Comparison of ENCODE assay signal across 24 mouse cellular contexts in the genomic region with DNA sequence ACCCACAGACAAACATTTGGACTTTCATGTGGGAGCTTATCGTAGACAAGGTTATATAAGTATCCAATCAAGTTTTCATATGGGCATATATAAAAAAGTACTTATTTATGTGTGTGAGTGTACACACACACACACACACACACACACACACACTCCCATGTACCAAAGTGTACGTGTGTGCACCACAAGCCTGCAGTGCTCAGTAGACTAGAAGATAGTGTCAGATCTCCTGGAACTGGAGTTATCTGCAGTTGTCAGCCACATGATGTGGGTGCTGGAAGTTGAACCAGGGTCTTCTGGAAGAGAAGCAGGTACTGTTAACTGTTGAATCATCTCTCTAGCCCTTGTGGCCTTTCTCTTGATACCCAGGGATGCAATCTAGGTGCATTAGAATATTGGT.
A peak's percentile ranks its signal among the peaks of the same experiment; 100 is the strongest.
DNase-seq lines count a peak whose midpoint lies in the region; ATAC-seq lines count a peak whose summit lies in the region.
"Had no signal": no experiment of that assay in that cellular context is flagged by ENCODE, and none has a peak within 500 bp of the region (broad histone marks: within the 10 kb centered on the region; RNA-seq: fewer than 3 reads in every experiment).

No protein-coding gene starts in this region.

- H3K4me1 ChIP-seq in liver, embryonic 11.5 days (replicated peaks; ENCODE audit: control insufficient read depth, insufficient read depth, low read length), result no peaks in the 10 kb centered on the region
- no peaks in the 10 kb centered on the region; the same call in 1 of the 2 replicates for H3K4me1 ChIP-seq in liver, embryonic 13.5 days (replicated peaks)
- H3K4me1 ChIP-seq: forebrain, embryonic 13.5 days; forebrain, embryonic 15.5 days had no signal

- H3K4me3 ChIP-seq in liver, embryonic 11.5 days (ENCODE audit: low read depth, low read length), result no peak overlapping the region
- H3K4me3 ChIP-seq in liver, embryonic 13.5 days (replicated peaks), result no peak overlapping the region
- H3K4me3 ChIP-seq: embryonic facial prominence, embryonic 10.5 days; embryonic facial prominence, embryonic 12.5 days; forebrain, embryonic 13.5 days; forebrain, embryonic 15.5 days had no signal

- no peaks in the 10 kb centered on the region for H3K27me3 ChIP-seq in liver, embryonic 11.5 days (replicated peaks; ENCODE audit: control insufficient read depth, insufficient read depth, low read length)
- no peaks in the 10 kb centered on the region for H3K27me3 ChIP-seq in liver, embryonic 13.5 days
- H3K27me3 ChIP-seq: CH12.LX; embryonic facial prominence, embryonic 12.5 days; forebrain, embryonic 13.5 days; forebrain, embryonic 15.5 days; Patski had no signal

- no peak overlapping the region for H3K4me2 ChIP-seq in liver, embryonic 11.5 days
- no peak overlapping the region for H3K4me2 ChIP-seq in liver, embryonic 13.5 days
- H3K4me2 ChIP-seq: embryonic facial prominence, embryonic 12.5 days; forebrain, embryonic 13.5 days; forebrain, embryonic 15.5 days had no signal

- peak; percentile 72 for ATAC-seq in liver, embryonic 11.5 days (replicated peaks; ENCODE audit: low FRiP score)
- ATAC-seq in liver, embryonic 13.5 days (ENCODE audit: low read depth), result peak; percentile 60
- ATAC-seq: activated CD4-positive, CD25-positive, alpha-beta regulatory T cell, adult 4 months; CD4-positive, CD25-positive, alpha-beta regulatory T cell, adult 4 months; forebrain, embryonic 13.5 days; forebrain, embryonic 15.5 days; forebrain, postnatal 0 days; Patski had no signal

- no peaks in the 10 kb centered on the region for H3K36me3 ChIP-seq in liver, embryonic 11.5 days (ENCODE audit: control insufficient read depth, insufficient read depth, low read length)
- H3K36me3 ChIP-seq in liver, embryonic 13.5 days, result no peaks in the 10 kb centered on the region
- H3K36me3 ChIP-seq: embryonic facial prominence, embryonic 10.5 days; embryonic facial prominence, embryonic 12.5 days; forebrain, embryonic 15.5 days; G1E had no signal

- WGBS in liver, embryonic 11.5 days, result 67% methylated on average over 2 of the region's 2 CpGs
- 41% methylated on average over 2 of the region's 2 CpGs for WGBS in liver, embryonic 13.5 days (ENCODE audit: insufficient replicate concordance)

- H3K9me3 ChIP-seq in liver, embryonic 11.5 days (ENCODE audit: control insufficient read depth, low read length), result no peaks in the 10 kb centered on the region
- no peaks in the 10 kb centered on the region for H3K9me3 ChIP-seq in liver, embryonic 13.5 days (replicated peaks)
- H3K9me3 ChIP-seq: embryonic facial prominence, embryonic 10.5 days; embryonic facial prominence, embryonic 12.5 days; forebrain, embryonic 13.5 days; forebrain, embryonic 15.5 days; G1E had no signal

- no peak overlapping the region for H3K9ac ChIP-seq in liver, embryonic 11.5 days (ENCODE audit: low read depth, low read length)
- no peak overlapping the region for H3K9ac ChIP-seq in liver, embryonic 13.5 days
- H3K9ac ChIP-seq: embryonic facial prominence, embryonic 12.5 days; forebrain, embryonic 13.5 days; forebrain, embryonic 15.5 days; forebrain, postnatal 0 days had no signal

- no peak for DNase-seq in liver, embryonic 11.5 days (ENCODE audit: low spot score)
- DNase-seq in liver, result no peak
- DNase-seq in c-Kit-positive CD71-positive TER-119-negative erythroid progenitor cells, embryonic 14.5 days (ENCODE audit: low read depth), result peak; percentile 13
- no peak for DNase-seq in liver, embryonic 13.5 days
- no peak for DNase-seq in urinary bladder, postnatal 10 days (ENCODE audit: low spot score)
- DNase-seq in cerebellum, adult 9-10 months, result no peak
- DNase-seq: adrenal gland, postnatal 10 days; adrenal gland, postnatal 25 days; B cell, adult 2 months; cerebellum, adult 11 months; cerebellum, adult 18-20 months; cerebellum, adult 8-10 months; cerebellum, postnatal 10 days; cerebellum, postnatal 25 days; forebrain, postnatal 0 days had no signal

- H3K27ac ChIP-seq in liver, embryonic 11.5 days (ENCODE audit: low read depth, low read length), result no peak overlapping the region
- H3K27ac ChIP-seq in liver, embryonic 13.5 days, result no peak overlapping the region
- H3K27ac ChIP-seq: embryonic facial prominence, embryonic 10.5 days; embryonic facial prominence, embryonic 12.5 days; forebrain, embryonic 13.5 days; forebrain, embryonic 15.5 days had no signal
